Mouse (Mus musculus): ENCODE results near the gene Gm49358. TPM values are rescaled to one million over a fixed set of nuclear protein-coding genes. Genes with fewer than 3 reads are reported as not detected.

The Gm49358 gene
- polyA plus RNA-seq, 1 experiment, result not detected

DNA sequence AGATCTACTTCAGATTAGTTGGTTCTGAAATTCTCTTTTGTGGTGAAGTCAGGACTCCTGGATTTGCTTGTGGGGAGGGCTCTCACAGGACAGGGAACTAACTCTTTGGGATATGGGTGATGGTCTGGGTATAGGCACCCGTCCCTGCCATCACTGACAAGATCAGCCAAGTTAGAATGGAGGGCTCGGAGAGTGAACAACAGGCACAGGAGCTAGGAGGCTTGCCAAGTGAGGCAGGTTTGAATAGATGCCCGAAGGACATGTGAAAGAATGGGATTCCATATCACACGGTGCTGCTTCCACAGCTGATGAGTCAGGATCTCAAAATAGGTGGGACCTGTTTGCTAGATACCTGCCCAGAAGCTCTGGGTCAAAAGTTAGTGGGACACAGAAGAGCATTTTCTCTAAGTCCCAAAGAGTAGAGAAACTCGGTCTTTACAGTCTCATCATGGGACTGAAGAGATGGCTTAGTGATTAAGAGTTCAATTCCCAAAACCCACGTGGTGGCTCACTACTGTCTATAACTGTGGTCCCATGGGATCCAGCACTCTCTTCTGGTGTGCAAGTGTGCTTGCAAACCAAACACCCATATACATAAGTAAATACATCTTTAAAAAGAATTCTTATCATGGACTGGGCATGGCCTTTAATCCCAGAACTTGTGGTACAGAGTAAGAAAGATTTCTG, 7.8 kb upstream of the Gm49358 start:
- no peak overlapping the region for H3K27ac ChIP-seq (ENCODE audit: insufficient read depth, low read length)
- no peak overlapping the region for H3K4me3 ChIP-seq (replicated peaks; ENCODE audit: insufficient read depth, low read depth, low read length)
- TF ChIP-seq POLR2A (IDR thresholded peaks at IDR 0.05; ENCODE audit: borderline replicate concordance, insufficient read depth, low read length), result no peak
- TF ChIP-seq CTCF (IDR thresholded peaks at IDR 0.05; ENCODE audit: borderline replicate concordance, insufficient read depth, low read depth, low read length), result no peak
- H3K27me3 ChIP-seq (ENCODE audit: control insufficient read depth, insufficient read depth, low read length), result no peaks in the 10 kb centered on the region
- WGBS, result 44% methylated on average over 6 of the region's 6 CpGs
- no peaks in the 10 kb centered on the region for H3K4me1 ChIP-seq (ENCODE audit: control insufficient read depth, insufficient read depth, low read length)
- no peak for DNase-seq

DNA sequence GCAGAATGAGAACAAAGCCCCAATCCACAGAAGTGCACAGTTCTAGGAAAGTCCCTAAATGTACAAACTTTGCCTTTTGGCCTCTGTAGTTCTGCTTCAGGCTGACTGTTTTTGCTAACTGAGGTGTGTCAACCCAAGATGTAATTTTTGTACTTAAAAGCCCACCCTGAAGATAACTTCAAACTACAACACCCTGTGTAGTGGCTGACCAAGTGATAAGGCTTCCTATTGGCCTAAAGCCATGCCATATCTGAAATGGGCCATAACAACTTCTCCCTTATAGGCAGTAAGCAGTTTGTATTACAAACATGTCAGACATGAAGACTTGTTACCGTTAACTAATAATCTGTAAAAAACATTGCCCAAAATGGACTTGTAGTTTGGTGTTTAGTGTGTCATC, 6.0 kb upstream of the Gm49358 start:
- no peaks in the 10 kb centered on the region for H3K4me1 ChIP-seq (ENCODE audit: control insufficient read depth, insufficient read depth, low read length)
- no peak for TF ChIP-seq CTCF (IDR thresholded peaks at IDR 0.05; ENCODE audit: borderline replicate concordance, insufficient read depth, low read depth, low read length)
- TF ChIP-seq POLR2A (IDR thresholded peaks at IDR 0.05; ENCODE audit: borderline replicate concordance, insufficient read depth, low read length), result no peak
- 94% methylated on average over 1 of the region's 1 CpGs for WGBS
- H3K4me3 ChIP-seq (replicated peaks; ENCODE audit: insufficient read depth, low read depth, low read length), result no peak overlapping the region
- no peaks in the 10 kb centered on the region for H3K27me3 ChIP-seq (ENCODE audit: control insufficient read depth, insufficient read depth, low read length)
- no peak for DNase-seq
- no peak overlapping the region for H3K27ac ChIP-seq (ENCODE audit: insufficient read depth, low read length)

DNA sequence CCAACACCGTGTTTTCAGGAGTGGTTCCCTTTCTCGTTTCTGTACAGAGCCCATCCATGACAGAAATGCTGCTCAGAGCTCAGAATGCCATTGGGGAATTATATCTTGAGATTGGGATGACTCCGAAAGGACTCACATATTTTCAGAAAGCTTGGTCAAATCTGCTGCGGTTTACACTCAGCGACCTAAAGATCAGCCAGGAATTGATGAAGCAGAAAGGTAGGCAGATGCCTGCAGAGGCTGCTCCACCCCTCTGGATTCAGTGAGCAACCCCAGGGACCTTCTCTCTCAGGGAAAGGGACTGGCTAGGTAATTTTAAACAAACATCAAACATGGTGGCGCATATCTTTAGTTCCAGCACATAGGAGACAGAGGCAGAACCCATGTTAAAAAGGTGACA, 5.6 kb upstream of the Gm49358 start:
- 56% methylated on average over 6 of the region's 6 CpGs for WGBS
- Histone ChIP-seq H3K27me3 (ENCODE audit: control insufficient read depth, insufficient read depth, low read length) (no peaks in the 10 kb centered on the region), H3K27ac (ENCODE audit: insufficient read depth, low read length) (no peak overlapping the region), H3K4me1 (ENCODE audit: control insufficient read depth, insufficient read depth, low read length) (no peaks in the 10 kb centered on the region), H3K4me3 (replicated peaks; ENCODE audit: insufficient read depth, low read depth, low read length) (no peak overlapping the region)
- DNase-seq, result no peak
- TF ChIP-seq CTCF (IDR thresholded peaks at IDR 0.05; ENCODE audit: borderline replicate concordance, insufficient read depth, low read depth, low read length) (no peak), POLR2A (IDR thresholded peaks at IDR 0.05; ENCODE audit: borderline replicate concordance, insufficient read depth, low read length) (no peak)

DNA sequence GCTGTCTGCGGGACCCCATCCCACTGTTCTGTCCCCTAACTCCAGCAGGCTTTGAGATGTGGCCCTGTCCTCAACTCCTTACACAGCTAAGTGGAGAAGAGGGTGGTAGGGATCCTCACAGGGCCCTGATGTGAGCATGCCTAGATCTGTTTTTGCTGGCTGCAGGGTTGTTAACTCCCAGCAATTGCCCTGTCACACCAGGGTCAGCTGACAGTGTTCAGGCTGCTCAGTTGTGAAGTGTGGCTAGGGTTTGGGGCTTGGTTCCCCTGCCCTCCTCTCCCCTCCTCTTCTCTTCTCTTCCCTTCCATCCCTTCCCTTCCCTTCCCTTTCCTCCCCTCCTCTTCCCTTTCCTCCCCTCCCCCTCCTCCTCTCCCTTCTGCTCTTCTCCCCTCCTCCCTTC, 2.5 kb upstream of the Gm49358 start:
- DNase-seq, result no peak
- TF ChIP-seq POLR2A (IDR thresholded peaks at IDR 0.05; ENCODE audit: borderline replicate concordance, insufficient read depth, low read length), result no peak
- TF ChIP-seq CTCF (IDR thresholded peaks at IDR 0.05; ENCODE audit: borderline replicate concordance, insufficient read depth, low read depth, low read length), result no peak
- Histone ChIP-seq H3K27ac (ENCODE audit: insufficient read depth, low read length) (no peak overlapping the region), H3K27me3 (ENCODE audit: control insufficient read depth, insufficient read depth, low read length) (no peaks in the 10 kb centered on the region), H3K4me1 (ENCODE audit: control insufficient read depth, insufficient read depth, low read length) (no peaks in the 10 kb centered on the region), H3K4me3 (replicated peaks; ENCODE audit: insufficient read depth, low read depth, low read length) (no peak overlapping the region)
- WGBS, result 96% methylated on average over 1 of the region's 1 CpGs

DNA sequence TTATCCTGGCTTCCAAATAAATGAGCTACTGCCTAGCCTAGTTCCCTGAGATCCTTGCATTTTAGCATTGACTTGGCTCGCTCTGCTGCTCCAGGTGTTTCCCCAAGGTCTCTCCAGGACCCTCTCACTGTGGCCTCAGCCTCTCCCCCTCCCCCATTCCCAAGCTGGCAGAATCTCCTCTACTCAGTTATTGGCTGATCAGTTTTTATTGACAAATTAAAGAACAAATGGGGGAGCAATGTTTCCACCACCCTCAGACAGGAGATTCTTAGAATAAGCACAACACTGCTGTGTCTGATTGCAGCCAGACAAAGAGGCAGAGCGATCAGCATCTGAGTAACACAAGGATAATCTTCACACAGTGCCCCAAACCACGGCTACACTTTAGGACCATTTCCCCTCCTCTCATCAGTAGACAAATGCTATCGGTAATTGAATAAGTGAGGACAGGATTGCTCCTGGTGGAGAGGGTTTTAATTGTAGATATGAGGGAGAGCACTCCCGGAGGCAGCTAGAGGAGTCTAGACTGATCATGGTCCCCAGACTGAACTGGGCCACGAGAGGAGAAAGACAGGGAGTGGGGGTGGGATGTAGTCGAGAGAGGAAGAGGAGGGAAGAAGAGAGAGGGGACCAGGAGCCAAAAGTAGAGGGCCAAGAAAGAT, 1.9 kb upstream of the Gm49358 start:
- Histone ChIP-seq H3K4me1 (ENCODE audit: control insufficient read depth, insufficient read depth, low read length) (no peaks in the 10 kb centered on the region), H3K27me3 (ENCODE audit: control insufficient read depth, insufficient read depth, low read length) (no peaks in the 10 kb centered on the region), H3K4me3 (replicated peaks; ENCODE audit: insufficient read depth, low read depth, low read length) (no peak overlapping the region), H3K27ac (ENCODE audit: insufficient read depth, low read length) (no peak overlapping the region)
- no peak for TF ChIP-seq CTCF (IDR thresholded peaks at IDR 0.05; ENCODE audit: borderline replicate concordance, insufficient read depth, low read depth, low read length)
- no peak for TF ChIP-seq POLR2A (IDR thresholded peaks at IDR 0.05; ENCODE audit: borderline replicate concordance, insufficient read depth, low read length)
- 71% methylated on average over 7 of the region's 7 CpGs for WGBS
- no peak for DNase-seq

DNA sequence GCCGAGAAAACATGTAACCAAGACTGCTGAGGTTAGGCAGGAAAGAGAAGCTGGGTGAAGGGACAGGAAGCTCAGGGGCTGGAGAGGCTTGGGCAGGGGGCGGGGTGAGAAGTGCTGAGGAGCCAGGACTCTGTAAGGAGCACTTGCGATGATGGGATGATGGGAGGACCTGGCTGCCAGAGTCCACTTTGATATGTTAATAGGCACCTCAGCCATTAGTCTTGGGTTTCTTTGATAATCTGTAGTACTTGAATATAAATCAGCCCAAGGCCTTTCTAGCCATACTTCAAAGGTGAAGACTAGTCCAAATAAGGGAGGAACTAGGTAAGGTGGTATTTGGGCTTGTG, 1.4 kb upstream of the Gm49358 start:
- no peak for DNase-seq
- TF ChIP-seq CTCF (IDR thresholded peaks at IDR 0.05; ENCODE audit: borderline replicate concordance, insufficient read depth, low read depth, low read length), result no peak
- Histone ChIP-seq H3K27me3 (ENCODE audit: control insufficient read depth, insufficient read depth, low read length) (no peaks in the 10 kb centered on the region), H3K4me1 (ENCODE audit: control insufficient read depth, insufficient read depth, low read length) (no peaks in the 10 kb centered on the region), H3K27ac (ENCODE audit: insufficient read depth, low read length) (no peak overlapping the region), H3K4me3 (replicated peaks; ENCODE audit: insufficient read depth, low read depth, low read length) (no peak overlapping the region)
- WGBS, result 88% methylated on average over 3 of the region's 3 CpGs

DNA sequence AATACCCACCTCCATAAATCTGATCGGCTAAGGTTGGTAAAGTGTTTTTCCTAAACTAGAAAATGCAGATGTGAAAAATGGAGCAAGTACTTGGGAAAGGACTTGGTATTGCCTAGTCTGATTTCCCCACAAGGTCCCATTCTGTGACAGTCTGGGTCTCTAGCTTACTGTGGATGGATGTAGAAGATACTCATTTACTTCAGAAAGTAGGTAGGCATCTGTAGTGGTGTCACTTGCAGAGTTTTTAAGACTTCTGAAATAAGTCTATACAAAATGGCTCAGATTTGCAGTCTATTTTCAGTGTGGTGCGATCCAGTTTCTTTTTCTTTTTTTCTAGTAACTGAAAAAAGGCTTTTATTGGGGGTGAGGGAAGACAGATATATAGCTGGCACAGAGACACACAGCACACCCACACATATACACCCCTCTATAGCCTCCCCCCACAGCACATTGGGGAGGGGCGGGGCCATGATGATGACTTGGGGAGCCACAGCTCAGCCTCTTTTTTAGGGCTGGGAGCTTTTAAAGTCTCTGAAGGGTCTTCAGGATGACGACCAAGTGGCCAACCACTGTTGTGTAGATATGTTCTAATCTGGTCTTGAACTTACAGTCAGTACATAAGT, 1.7 kb downstream of the Gm49358 start:
- Histone ChIP-seq H3K4me1 (ENCODE audit: control insufficient read depth, insufficient read depth, low read length) (no peaks in the 10 kb centered on the region), H3K27me3 (ENCODE audit: control insufficient read depth, insufficient read depth, low read length) (no peaks in the 10 kb centered on the region), H3K27ac (ENCODE audit: insufficient read depth, low read length) (no peak overlapping the region), H3K4me3 (replicated peaks; ENCODE audit: insufficient read depth, low read depth, low read length) (no peak overlapping the region)
- DNase-seq, result no peak
- 92% methylated on average over 4 of the region's 4 CpGs for WGBS
- no peak for TF ChIP-seq POLR2A (IDR thresholded peaks at IDR 0.05; ENCODE audit: borderline replicate concordance, insufficient read depth, low read length)
- no peak for TF ChIP-seq CTCF (IDR thresholded peaks at IDR 0.05; ENCODE audit: borderline replicate concordance, insufficient read depth, low read depth, low read length)

DNA sequence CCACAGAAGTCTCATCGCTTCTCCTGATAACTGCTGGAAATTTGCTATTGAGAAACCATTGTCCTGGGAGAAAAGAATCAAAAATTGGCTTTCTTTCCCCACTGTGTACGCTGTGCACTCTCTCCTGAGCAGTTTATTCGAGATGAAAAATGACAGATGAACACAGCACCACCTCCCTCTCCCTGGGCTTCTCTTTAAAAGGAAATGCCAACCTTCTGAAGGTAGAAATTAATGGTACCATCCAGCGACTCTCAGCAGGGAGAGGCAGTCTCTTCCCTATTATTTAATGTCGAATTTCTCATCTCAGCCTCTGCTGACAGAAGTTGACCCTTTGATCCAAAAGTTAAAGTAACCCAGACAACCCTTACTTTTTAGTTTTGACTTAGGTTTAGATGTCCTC, 5.4 kb downstream of the Gm49358 start:
- no peak overlapping the region for H3K27ac ChIP-seq (ENCODE audit: insufficient read depth, low read length)
- DNase-seq, result no peak
- WGBS, result 25% methylated on average over 5 of the region's 5 CpGs
- H3K4me1 ChIP-seq (ENCODE audit: control insufficient read depth, insufficient read depth, low read length), result 0 out of 2 replicates have a peak, but pooled peaks cover 8% of the 10 kb centered on the region
- H3K27me3 ChIP-seq (ENCODE audit: control insufficient read depth, insufficient read depth, low read length), result no peaks in the 10 kb centered on the region
- TF ChIP-seq POLR2A (IDR thresholded peaks at IDR 0.05; ENCODE audit: borderline replicate concordance, insufficient read depth, low read length) (no peak), CTCF (IDR thresholded peaks at IDR 0.05; ENCODE audit: borderline replicate concordance, insufficient read depth, low read depth, low read length) (no peak)
- no peak overlapping the region for H3K4me3 ChIP-seq (replicated peaks; ENCODE audit: insufficient read depth, low read depth, low read length)
